Mouse (Mus musculus) hematopoietic multipotent progenitor cell, adult 10-12 weeks (in vitro differentiated cells): ENCODE data around the gene Fst. TPM values are rescaled to one million over a fixed set of nuclear protein-coding genes. Genes with fewer than 3 reads are reported as not detected.

Experiments used
- polyA plus RNA-seq: library from polyadenylated mRNA; stranded (reverse); fragments of >175 nt; gene quantifications from 2 replicates; pipeline ENCODE4 v1.2.3, GENCODE M21; 2012; ENCODE audit warnings: low replicate concordance

Fst gene
- polyA plus RNA-seq = not detected in 2 replicates

GRCm38 (mm10) chr13:114458886-114459700 lies at the start of gene Fst:
Fst (minus strand) TSS chr13:114458951.

Other genes with a start within 250 kb of the Fst start
- 1.3 and 7.5 TPM in 2 replicates for gene Ndufs4, start 70.7 kb downstream of the Fst start, polyA plus RNA-seq